Mouse (Mus musculus) intestine, embryonic 14.5 days (tissue): ENCODE results near the gene Ankra2. TPM values are rescaled to one million over a fixed set of nuclear protein-coding genes. Genes with fewer than 3 reads are reported as not detected.

Source experiments
- ATAC-seq: fragments of 200-750 bp; cut with Nextera tagmentation; replicated peaks from 2 replicates; pipeline ENCODE4 v1.8.0; 2017; ENCODE audit warnings: low read depth, moderate number of reproducible peaks, moderate TSS enrichment, moderate library complexity; ENCODE audit not compliant: low FRiP score, low TSS enrichment
- DNase-seq: peaks from one replicate; pipeline ENCODE4 v3.0.0-alpha.2; 2018; ENCODE audit warnings: low spot score
- H3K27ac ChIP-seq: fragments of 300-500 bp; sonication (generic); 2 replicates; pipeline ENCODE4 v1.5.1; 2014; ENCODE audit warnings: low read depth, mild to moderate bottlenecking, control low read depth
- H3K27me3 ChIP-seq: fragments of 300-500 bp; sonication (generic); replicated peaks from 2 replicates; pipeline ENCODE4 v1.6.1; 2014; ENCODE audit warnings: low read length, control low read depth; ENCODE audit not compliant: control insufficient read depth, insufficient read depth
- H3K36me3 ChIP-seq: fragments of 300-500 bp; sonication (generic); 2 replicates; pipeline ENCODE4 v1.6.1; 2014; ENCODE audit warnings: low read length, control low read depth; ENCODE audit not compliant: control insufficient read depth, insufficient read depth
- H3K4me1 ChIP-seq: fragments of 300-500 bp; sonication (generic); replicated peaks from 2 replicates; pipeline ENCODE4 v1.6.1; 2014; ENCODE audit warnings: low read length, control low read depth, mixed read lengths; ENCODE audit not compliant: control insufficient read depth, insufficient read depth
- H3K4me2 ChIP-seq: fragments of 300-500 bp; sonication (generic); 2 replicates; pipeline ENCODE4 v1.6.1; 2014; ENCODE audit warnings: low read length
- H3K4me3 ChIP-seq: fragments of 300-500 bp; sonication (generic); 2 replicates; pipeline ENCODE4 v1.5.1; 2014; ENCODE audit warnings: low read depth, low read length, control low read depth, mixed read lengths
- H3K9ac ChIP-seq: fragments of 300-500 bp; sonication (generic); 2 replicates; pipeline ENCODE4 v1.6.1; 2014; ENCODE audit warnings: mild to moderate bottlenecking, low read length
- H3K9me3 ChIP-seq: fragments of 300-500 bp; sonication (generic); 2 replicates; pipeline ENCODE4 v1.6.1; 2016; ENCODE audit warnings: low read length, control low read depth; ENCODE audit not compliant: control insufficient read depth
- WGBS: fragments of 180-500 bp; shearing (Covaris S2); extraction: QIAGEN DNeasy Blood & Tissue Kit; methylation state at CpG from one replicate; pipeline ENCODE4 v1.1.7; 2014; 5-methylcytosine and 5-hydroxymethylcytosine counted together
- polyA plus RNA-seq: library from polyadenylated mRNA; unstranded; fragments of >200 nt; fragmentation: Nextera tagmentation; extraction: Ambion mirVana; gene quantifications from 2 replicates; pipeline ENCODE4 v1.2.1, GENCODE M21; 2014

Ankra2 gene
- polyA plus RNA-seq, 1 experiment from 2014 or later: 26.4 TPM

DNA sequence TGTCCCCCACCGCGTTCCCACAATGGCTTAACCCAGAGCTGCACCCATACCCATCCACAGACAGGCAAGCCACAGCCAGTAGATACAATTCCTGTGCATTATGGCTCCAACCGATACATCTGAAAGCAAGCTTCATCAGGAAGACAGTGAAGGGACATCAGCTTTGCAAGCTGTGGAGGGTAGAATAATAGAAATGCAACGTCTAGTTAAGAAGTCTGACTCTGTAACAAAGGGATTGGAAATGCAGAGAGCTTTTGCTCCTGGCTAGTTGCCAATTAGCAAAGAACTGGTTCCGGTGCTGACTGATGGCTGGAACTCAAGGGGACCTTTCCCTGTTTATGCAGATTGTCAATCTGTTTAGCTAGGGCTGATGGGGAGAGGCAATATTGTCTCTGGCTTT lies 43.5 kb downstream of the Ankra2 start:
- Histone ChIP-seq H3K27me3 (no peaks in the 10 kb centered on the region), H3K4me2 (0 out of 2 replicates have a peak overlapping the region, but pooled peaks have one; percentile 15), H3K36me3 (peaks cover 35% of the 10 kb centered on the region), H3K9me3 (no peaks in the 10 kb centered on the region), H3K4me1 (peaks cover 13% of the 10 kb centered on the region), H3K9ac (no peak overlapping the region), H3K27ac (peak overlapping the region; percentile 34; the same call in 1 of the 2 replicates), H3K4me3 (no peak overlapping the region)
- 35% methylated on average over 5 of the region's 5 CpGs for WGBS
- no peak for ATAC-seq
- no peak for DNase-seq

GRCm38 (mm10) chr13:98306852-98307475 lies 44.1 kb downstream of the Ankra2 start:
- H3K4me1 ChIP-seq: peaks cover 13% of the 10 kb centered on the region

GRCm38 (mm10) chr13:98308004-98308403 lies 45.1 kb downstream of the Ankra2 start:
- H3K9me3 ChIP-seq: no peaks in the 10 kb centered on the region
- 72% methylated on average over 5 of the region's 5 CpGs for WGBS
- no peak for DNase-seq

More at GRCm38 (mm10) chr13:98306852-98307475, 44.1 kb downstream of the Ankra2 start:
- no peak overlapping the region for H3K9ac ChIP-seq
- 31% methylated on average over 14 of the region's 14 CpGs for WGBS
- no peak overlapping the region for H3K4me3 ChIP-seq
- DNase-seq (no peak), ATAC-seq (no peak)
- peaks cover 40% of the 10 kb centered on the region for H3K36me3 ChIP-seq
- no peaks in the 10 kb centered on the region for H3K9me3 ChIP-seq
- peak overlapping the region; percentile 34; the same call in 1 of the 2 replicates for H3K27ac ChIP-seq
- H3K27me3 ChIP-seq: no peaks in the 10 kb centered on the region
- H3K4me2 ChIP-seq: peak overlapping the region; percentile 15; the same call in 1 of the 2 replicates

DNA sequence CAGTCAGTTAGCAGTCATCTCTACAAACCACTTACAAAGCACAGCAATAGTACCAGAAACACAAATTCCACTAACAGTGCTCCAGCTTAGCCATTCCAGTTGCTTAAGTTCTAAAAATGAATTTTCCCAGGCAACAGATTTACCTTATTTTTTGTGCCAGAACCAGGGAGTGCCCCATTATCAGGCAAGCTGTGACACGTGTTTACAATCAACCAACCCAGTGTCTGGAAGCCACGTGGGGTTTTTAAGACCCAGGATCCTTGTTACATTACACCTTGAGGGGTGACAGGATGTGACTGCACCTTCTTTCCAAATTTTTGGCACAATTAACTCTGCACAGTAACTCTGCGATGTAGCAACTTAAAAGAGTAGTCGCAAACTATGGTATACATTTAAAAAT lies 45.9 kb downstream of the Ankra2 start:
- 78% methylated on average over 4 of the region's 4 CpGs for WGBS
- no peak overlapping the region for H3K4me3 ChIP-seq
- H3K9me3 ChIP-seq: no peaks in the 10 kb centered on the region
- no peak overlapping the region for H3K9ac ChIP-seq
- ATAC-seq: no peak
- no peak for DNase-seq
- H3K27me3 ChIP-seq: no peaks in the 10 kb centered on the region
- H3K4me1 ChIP-seq: peaks cover 13% of the 10 kb centered on the region
- peaks cover 58% of the 10 kb centered on the region for H3K36me3 ChIP-seq
- H3K4me2 ChIP-seq: no peak overlapping the region
- no peak overlapping the region for H3K27ac ChIP-seq

More at GRCm38 (mm10) chr13:98308004-98308403, 45.1 kb downstream of the Ankra2 start:
- H3K4me1 ChIP-seq: peaks cover 13% of the 10 kb centered on the region
- H3K27me3 ChIP-seq: no peaks in the 10 kb centered on the region
- ATAC-seq: no peak
- H3K36me3 ChIP-seq: peaks cover 51% of the 10 kb centered on the region
- H3K27ac ChIP-seq: no peak overlapping the region
- H3K9ac ChIP-seq: no peak overlapping the region
- H3K4me3 ChIP-seq: no peak overlapping the region
- no peak overlapping the region for H3K4me2 ChIP-seq

DNA sequence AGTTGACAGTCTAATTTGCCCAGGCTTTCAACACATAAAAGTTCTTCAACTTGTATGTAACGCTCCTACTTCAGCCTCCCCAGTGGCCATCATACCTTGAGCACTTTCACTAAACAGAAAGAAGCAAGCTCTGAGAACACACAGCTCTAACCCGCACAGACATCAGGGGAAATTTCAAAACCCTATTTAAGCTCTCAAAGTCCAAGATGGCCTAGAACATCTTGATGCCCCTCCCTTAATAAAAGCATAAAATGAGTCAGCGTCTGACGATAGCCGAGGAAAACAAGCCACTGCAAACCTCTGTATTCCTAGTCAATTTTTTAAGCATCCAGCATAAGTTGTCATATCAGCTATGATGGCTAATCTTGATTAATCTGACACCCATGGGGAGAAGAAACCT lies 48.7 kb downstream of the Ankra2 start:
- no peak overlapping the region for H3K27ac ChIP-seq
- H3K27me3 ChIP-seq: no peaks in the 10 kb centered on the region
- ATAC-seq (no peak), DNase-seq (no peak)
- H3K9me3 ChIP-seq: no peaks in the 10 kb centered on the region
- H3K36me3 ChIP-seq: peaks cover 66% of the 10 kb centered on the region
- no peak overlapping the region for H3K9ac ChIP-seq
- peaks cover 23% of the 10 kb centered on the region for H3K4me1 ChIP-seq
- WGBS: 87% methylated on average over 5 of the region's 5 CpGs
- no peak overlapping the region for H3K4me2 ChIP-seq
- no peak overlapping the region for H3K4me3 ChIP-seq

DNA sequence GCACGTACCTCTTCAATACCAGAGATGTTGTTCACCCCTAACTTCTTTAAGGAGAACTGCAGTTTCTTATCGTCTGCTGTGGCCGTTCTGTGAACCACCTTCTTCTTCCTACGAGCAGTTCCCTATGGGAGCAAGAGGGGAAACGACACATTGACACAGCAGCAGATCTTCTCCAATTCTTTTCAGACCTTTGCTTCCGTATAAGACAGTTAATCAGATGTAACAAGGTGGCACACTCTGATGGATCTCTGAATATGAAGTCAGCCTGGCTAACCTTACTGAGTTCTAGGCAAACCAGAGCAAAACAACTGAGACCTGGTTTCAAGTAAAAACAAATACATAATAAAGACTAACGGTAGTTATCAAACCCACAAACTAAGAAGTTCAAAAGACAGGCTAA lies 50.8 kb downstream of the Ankra2 start:
- H3K9me3 ChIP-seq: no peaks in the 10 kb centered on the region
- ATAC-seq (no peak), DNase-seq (no peak)
- H3K4me3 ChIP-seq: no peak overlapping the region
- H3K4me2 ChIP-seq: no peak overlapping the region
- H3K9ac ChIP-seq: no peak overlapping the region
- H3K36me3 ChIP-seq: peaks cover 59% of the 10 kb centered on the region
- no peak overlapping the region for H3K27ac ChIP-seq
- WGBS: 73% methylated on average over 7 of the region's 7 CpGs
- H3K4me1 ChIP-seq: peaks cover 11% of the 10 kb centered on the region
- no peaks in the 10 kb centered on the region for H3K27me3 ChIP-seq

DNA sequence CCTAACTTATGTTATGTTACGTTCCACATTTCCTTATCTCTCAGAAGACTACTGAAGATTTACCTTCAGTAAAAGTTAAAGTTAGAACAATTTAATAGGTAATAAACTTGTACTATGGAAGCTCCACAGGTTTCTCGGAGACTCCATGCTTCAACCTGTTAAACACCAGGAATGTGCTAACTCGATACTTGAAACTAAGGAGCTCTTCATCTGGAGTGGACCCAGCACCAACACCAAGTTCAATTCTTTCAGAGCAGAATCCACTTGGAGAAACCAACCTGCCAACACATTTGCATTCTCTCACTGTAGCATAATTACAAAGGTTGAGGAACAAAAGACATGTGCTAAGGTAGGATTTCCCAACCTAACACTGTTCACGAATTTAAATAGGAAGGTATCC lies 52.2 kb downstream of the Ankra2 start:
- H3K9me3 ChIP-seq: no peaks in the 10 kb centered on the region
- peaks cover 45% of the 10 kb centered on the region for H3K36me3 ChIP-seq
- ATAC-seq (no peak), DNase-seq (no peak)
- H3K4me3 ChIP-seq: peak overlapping the region; percentile 93; the same call in 1 of the 2 replicates
- H3K27ac ChIP-seq: no peak overlapping the region
- H3K9ac ChIP-seq: no peak overlapping the region
- 74% methylated on average over 4 of the region's 4 CpGs for WGBS
- H3K4me1 ChIP-seq: peaks cover 11% of the 10 kb centered on the region
- no peaks in the 10 kb centered on the region for H3K27me3 ChIP-seq
- H3K4me2 ChIP-seq: peak overlapping the region; percentile 87

DNA sequence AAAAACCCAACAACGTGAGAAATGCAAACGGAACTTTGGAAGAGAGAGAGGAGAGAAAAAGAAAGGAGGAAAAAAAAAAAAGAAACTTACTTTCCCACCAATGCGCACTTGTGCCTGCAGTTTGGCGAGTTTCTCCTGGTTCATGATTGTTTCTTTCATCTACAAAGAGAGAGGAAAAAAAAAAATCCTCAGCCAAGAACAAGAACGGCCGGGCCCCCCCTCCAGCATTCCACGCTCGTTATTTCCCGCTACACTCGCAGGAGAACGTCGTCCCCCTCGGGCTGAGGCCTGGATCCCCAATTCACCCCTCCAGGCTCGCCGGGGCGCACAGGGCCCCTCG lies 53.2 kb downstream of the Ankra2 start:
- Histone ChIP-seq H3K4me2 (peak overlapping the region; percentile 87), H3K4me1 (peaks cover 11% of the 10 kb centered on the region), H3K9me3 (no peaks in the 10 kb centered on the region), H3K27ac (peak overlapping the region; percentile 91), H3K9ac (peak overlapping the region; percentile 97), H3K4me3 (peak overlapping the region; percentile 93), H3K27me3 (no peaks in the 10 kb centered on the region), H3K36me3 (peaks cover 35% of the 10 kb centered on the region)
- DNase-seq: no peak
- no peak for ATAC-seq
- WGBS: 1% methylated on average over 16 of the region's 17 CpGs
